Mouse (Mus musculus): ENCODE measurements around the gene Rab20.

The Rab20 gene

DNA sequence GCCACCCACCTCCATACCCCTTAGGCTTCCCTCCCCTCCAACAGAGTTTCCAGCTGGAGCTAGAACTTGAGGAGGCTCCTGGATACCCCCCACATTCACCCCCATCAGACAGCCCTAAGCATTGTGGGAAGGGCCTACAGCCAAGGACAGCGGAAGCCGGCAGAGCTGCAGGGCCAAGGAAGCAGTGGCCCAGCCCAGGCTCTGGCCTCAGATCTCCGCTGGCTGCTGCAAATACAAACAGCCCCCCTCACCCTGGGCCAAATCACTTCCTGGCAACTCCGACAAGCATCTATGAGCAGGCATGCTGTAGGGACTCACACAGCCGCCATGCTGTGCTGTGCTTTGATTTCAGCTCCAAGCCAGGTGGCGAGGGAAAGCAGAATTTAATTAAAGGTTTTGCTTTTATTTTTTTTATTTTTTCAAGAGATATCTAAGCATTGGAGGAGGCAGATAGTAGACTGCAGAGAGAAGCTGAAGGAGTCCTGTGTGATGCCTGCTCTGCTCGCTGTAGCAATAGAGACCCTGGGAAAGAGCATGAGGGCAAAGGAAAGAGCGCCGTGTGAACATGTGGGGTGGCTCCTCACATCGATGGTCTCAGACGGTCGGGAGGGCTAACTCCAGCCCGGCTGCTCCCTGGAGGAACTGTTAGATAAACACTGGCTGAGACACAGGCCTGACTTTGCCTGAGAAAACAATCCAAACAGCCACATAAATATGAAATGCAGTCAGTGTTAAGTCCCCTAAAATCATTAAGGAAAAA is 72.6 kb downstream of the Rab20 start:
- DNase-seq (ENCODE audit: low spot score in 2 of 2), result peak; percentile 41 to 66

DNA sequence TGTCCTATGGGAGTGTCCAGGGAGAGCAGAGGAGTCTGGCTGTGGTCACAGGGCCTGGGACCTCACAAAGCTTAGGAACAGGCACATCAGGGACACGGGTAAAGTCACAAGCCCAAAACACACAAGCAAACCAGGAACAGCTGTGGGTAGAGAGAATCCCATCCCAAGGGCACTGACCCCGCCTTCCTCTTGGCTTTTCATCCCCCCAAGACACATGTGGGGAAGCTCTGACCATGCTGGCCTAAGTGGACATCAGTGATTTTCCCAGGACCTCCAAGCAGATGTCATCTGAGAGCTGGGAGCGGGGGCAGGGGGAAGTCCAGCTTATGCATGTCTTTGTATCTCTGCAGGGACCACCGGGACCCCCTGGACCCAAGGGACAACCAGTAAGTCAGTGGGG is 73.9 kb downstream of the Rab20 start:
- DNase-seq (ENCODE audit: low spot score in 2 of 2), result no peak

DNA sequence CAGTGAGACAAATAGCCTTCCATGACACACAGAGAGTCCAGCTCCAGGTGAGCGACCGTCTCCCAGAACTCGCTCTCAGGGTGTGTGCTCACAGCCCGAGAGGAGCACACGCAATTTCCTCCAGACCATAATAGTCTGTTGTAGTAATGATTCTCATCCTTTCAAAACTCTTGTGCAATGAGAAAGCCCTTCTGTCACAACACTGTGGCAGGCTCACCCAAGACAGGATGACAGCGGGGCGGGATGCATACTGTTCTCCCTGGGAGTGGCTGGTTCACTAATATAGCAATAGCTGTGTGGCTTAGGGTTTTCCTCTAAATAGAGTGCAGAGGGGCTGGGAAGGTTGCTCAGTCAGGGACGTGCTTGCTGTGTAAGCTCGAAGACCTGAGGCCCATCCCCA is 74.7 kb downstream of the Rab20 start:
- DNase-seq (ENCODE audit: low spot score in 2 of 2), result no peak
